Mouse (Mus musculus) intestine, postnatal 0 days (tissue): ENCODE results near the gene Hes7. TPM values are rescaled to one million over a fixed set of nuclear protein-coding genes. Genes with fewer than 3 reads are reported as not detected.

Source experiments
- ATAC-seq: fragments of 200-750 bp; cut with Nextera tagmentation; 2 replicates; pipeline ENCODE4 v1.8.0; 2017; ENCODE audit warnings: mild to moderate bottlenecking, moderate TSS enrichment, moderate library complexity
- H3K27ac ChIP-seq: fragments of 300-500 bp; sonication (generic); 2 replicates; pipeline ENCODE4 v1.5.1; 2014; ENCODE audit warnings: mild to moderate bottlenecking, low read depth, low read length, moderate library complexity
- H3K27me3 ChIP-seq: fragments of 300-500 bp; sonication (generic); replicated peaks from 2 replicates; pipeline ENCODE4 v1.6.1; 2014; ENCODE audit warnings: low read length, mixed read lengths; ENCODE audit not compliant: control insufficient read depth, insufficient read depth
- H3K36me3 ChIP-seq: fragments of 300-500 bp; sonication (generic); 2 replicates; pipeline ENCODE4 v1.6.1; 2014; ENCODE audit warnings: mild to moderate bottlenecking, moderate library complexity; ENCODE audit not compliant: control insufficient read depth, insufficient read depth
- H3K4me1 ChIP-seq: fragments of 300-500 bp; sonication (generic); replicated peaks from 2 replicates; pipeline ENCODE4 v1.6.1; 2014; ENCODE audit warnings: antibody characterized with exemption, low read length, mixed read lengths; ENCODE audit not compliant: control insufficient read depth, insufficient read depth
- H3K4me2 ChIP-seq: fragments of 300-500 bp; sonication (generic); replicated peaks from 2 replicates; pipeline ENCODE4 v1.6.1; 2014; ENCODE audit warnings: low read depth, mild to moderate bottlenecking, moderate library complexity
- H3K4me3 ChIP-seq: fragments of 300-500 bp; sonication (generic); 2 replicates; pipeline ENCODE4 v1.5.1; 2014; ENCODE audit warnings: low read depth, low read length
- H3K9ac ChIP-seq: fragments of 300-500 bp; sonication (generic); 2 replicates; pipeline ENCODE4 v1.6.1; 2014; ENCODE audit warnings: mild to moderate bottlenecking, low read depth, low read length
- H3K9me3 ChIP-seq: fragments of 300-500 bp; sonication (generic); 2 replicates; pipeline ENCODE4 v1.6.1; 2016; ENCODE audit warnings: mixed run types; ENCODE audit not compliant: control insufficient read depth
- CTCF ChIP-seq: sonication (generic); IDR thresholded peaks from 2 replicates; pipeline ENCODE4 v1.5.1; 2016; ENCODE audit warnings: low read depth, mild to moderate bottlenecking, control low read depth, antibody characterized with exemption, moderate library complexity
- WGBS: fragments of 180-500 bp; shearing (Covaris S2); extraction: QIAGEN DNeasy Blood & Tissue Kit; methylation state at CpG from one replicate; pipeline ENCODE4 v1.1.7; 2014; 5-methylcytosine and 5-hydroxymethylcytosine counted together
- polyA plus RNA-seq: library from polyadenylated mRNA; unstranded; fragments of >200 nt; fragmentation: Nextera tagmentation; extraction: Ambion mirVana; gene quantifications from 2 replicates; pipeline ENCODE4 v1.2.1, GENCODE M21; 2015

Gene Hes7
- polyA plus RNA-seq, 1 experiment from 2014 or later, result 0.37 TPM

GRCm38 (mm10) chr11:69078041-69078440, 42.2 kb upstream of the Hes7 start:
- Histone ChIP-seq H3K36me3 (no peaks in the 10 kb centered on the region), H3K4me2 (no peak overlapping the region), H3K9me3 (no peaks in the 10 kb centered on the region), H3K27me3 (no peaks in the 10 kb centered on the region), H3K27ac (no peak overlapping the region), H3K4me1 (no peaks in the 10 kb centered on the region), H3K4me3 (no peak overlapping the region), H3K9ac (no peak overlapping the region)
- 62% methylated on average over 6 of the region's 6 CpGs for WGBS
- no peak for ATAC-seq
- no peak for TF ChIP-seq CTCF

DNA sequence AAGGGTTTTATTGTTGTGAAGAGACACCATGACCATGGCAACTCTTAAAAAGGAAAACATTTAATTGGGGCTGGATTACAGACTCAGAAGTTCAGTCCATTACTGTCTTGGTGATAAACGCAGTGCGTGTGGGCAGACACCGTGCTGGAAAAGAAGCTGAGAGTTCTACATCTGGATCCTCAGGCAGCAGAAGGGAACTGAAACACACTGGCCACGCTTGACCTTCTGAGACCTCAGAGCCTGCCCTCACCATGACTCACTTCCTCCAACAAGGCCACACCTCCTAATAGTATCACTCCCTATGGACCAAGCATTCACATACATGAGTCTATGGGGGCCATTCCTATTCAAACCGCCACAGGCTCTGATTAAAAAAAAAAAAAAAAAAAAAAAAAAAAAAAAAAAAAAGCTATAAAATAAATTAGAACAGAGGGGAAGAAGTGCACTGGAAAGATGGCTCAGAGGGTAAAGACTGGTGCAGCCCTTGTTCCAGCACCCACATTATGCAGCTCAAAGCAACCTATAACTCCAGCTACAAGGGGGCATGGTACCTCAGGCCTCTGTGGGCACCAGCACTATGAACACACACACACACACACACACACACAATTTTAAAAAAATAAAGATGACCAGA, 41.3 kb upstream of the Hes7 start:
- no peaks in the 10 kb centered on the region for H3K4me1 ChIP-seq
- H3K4me3 ChIP-seq, result no peak overlapping the region
- H3K27me3 ChIP-seq, result no peaks in the 10 kb centered on the region
- no peak overlapping the region for H3K9ac ChIP-seq
- no peak overlapping the region for H3K4me2 ChIP-seq
- H3K9me3 ChIP-seq, result no peaks in the 10 kb centered on the region
- ATAC-seq, result no peak
- no peaks in the 10 kb centered on the region for H3K36me3 ChIP-seq
- WGBS, result 72% methylated on average over 5 of the region's 5 CpGs
- H3K27ac ChIP-seq, result no peak overlapping the region
- TF ChIP-seq CTCF, result no peak

GRCm38 (mm10) chr11:69080102-69080854, 39.9 kb upstream of the Hes7 start:
- ATAC-seq, result peak; percentile 83
- Histone ChIP-seq H3K4me3 (no peak overlapping the region), H3K4me2 (no peak overlapping the region; the same call in 1 of the 2 replicates), H3K9me3 (no peaks in the 10 kb centered on the region), H3K9ac (no peak overlapping the region), H3K4me1 (no peaks in the 10 kb centered on the region), H3K36me3 (no peaks in the 10 kb centered on the region), H3K27me3 (no peaks in the 10 kb centered on the region), H3K27ac (peak overlapping the region; percentile 78)
- TF ChIP-seq CTCF, result no peak
- WGBS, result 63% methylated on average over 15 of the region's 15 CpGs

DNA sequence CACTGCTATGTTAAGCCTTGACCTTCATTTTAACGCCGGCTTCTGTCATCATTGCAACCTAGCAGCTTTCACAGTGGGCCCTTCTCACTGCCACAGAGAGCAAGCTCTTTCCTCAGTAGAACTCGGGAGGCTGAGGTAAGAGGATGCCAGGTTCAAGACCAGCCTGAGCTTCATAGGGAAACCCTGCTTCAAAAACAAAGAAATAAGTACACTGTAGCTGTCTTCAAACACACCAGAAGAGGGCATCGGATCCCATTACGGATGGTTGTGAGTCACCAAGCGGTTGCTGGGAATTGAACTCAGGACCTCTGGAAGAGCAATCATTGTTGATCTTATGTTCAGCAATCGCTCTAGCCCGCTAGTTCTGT, 39.4 kb upstream of the Hes7 start:
- no peaks in the 10 kb centered on the region for H3K9me3 ChIP-seq
- no peak for ATAC-seq
- H3K4me2 ChIP-seq, result no peak overlapping the region
- WGBS, result 89% methylated on average over 8 of the region's 8 CpGs
- no peaks in the 10 kb centered on the region for H3K4me1 ChIP-seq
- H3K4me3 ChIP-seq, result no peak overlapping the region
- H3K36me3 ChIP-seq, result no peaks in the 10 kb centered on the region
- H3K27ac ChIP-seq, result peak overlapping the region; percentile 78; the same call in 1 of the 2 replicates
- H3K27me3 ChIP-seq, result no peaks in the 10 kb centered on the region
- TF ChIP-seq CTCF, result no peak
- no peak overlapping the region for H3K9ac ChIP-seq

DNA sequence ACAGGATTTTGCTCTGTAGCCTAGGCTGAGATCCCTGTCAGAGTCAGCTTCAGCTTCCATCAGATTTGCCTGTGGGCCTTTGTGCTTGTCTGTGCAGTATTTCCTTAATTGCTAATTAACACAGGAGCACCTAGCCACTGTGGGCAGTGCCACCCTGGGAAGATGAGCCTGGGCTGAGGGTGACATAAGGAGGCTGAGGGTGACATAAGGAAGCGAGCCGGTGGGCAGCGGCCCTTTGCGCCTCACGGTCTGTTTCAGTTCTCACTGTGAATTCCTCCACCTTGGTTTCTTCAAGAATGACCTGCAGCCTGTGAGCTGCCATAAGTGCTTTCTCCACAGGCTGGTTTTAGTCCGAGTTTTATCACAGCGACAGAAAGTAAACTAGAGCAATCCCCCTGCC, 38.6 kb upstream of the Hes7 start:
- WGBS, result 70% methylated on average over 7 of the region's 7 CpGs
- ATAC-seq, result no peak
- Histone ChIP-seq H3K9ac (no peak overlapping the region), H3K27ac (no peak overlapping the region), H3K36me3 (no peaks in the 10 kb centered on the region), H3K4me2 (no peak overlapping the region), H3K27me3 (no peaks in the 10 kb centered on the region), H3K9me3 (no peaks in the 10 kb centered on the region), H3K4me3 (no peak overlapping the region), H3K4me1 (no peaks in the 10 kb centered on the region)
- no peak for TF ChIP-seq CTCF

GRCm38 (mm10) chr11:69085608-69086007, 34.6 kb upstream of the Hes7 start:
- peaks cover 12% of the 10 kb centered on the region; the same call in 1 of the 2 replicates for H3K36me3 ChIP-seq
- no peak for TF ChIP-seq CTCF
- no peak for ATAC-seq
- no peaks in the 10 kb centered on the region for H3K27me3 ChIP-seq
- peaks cover 8% of the 10 kb centered on the region; the same call in 1 of the 2 replicates for H3K4me1 ChIP-seq
- no peak overlapping the region for H3K27ac ChIP-seq
- no peak overlapping the region for H3K4me3 ChIP-seq
- H3K4me2 ChIP-seq, result no peak overlapping the region
- no peaks in the 10 kb centered on the region for H3K9me3 ChIP-seq
- no peak overlapping the region for H3K9ac ChIP-seq
- 63% methylated on average over 6 of the region's 6 CpGs for WGBS
